Mouse (Mus musculus) midbrain, embryonic 11.5 days (tissue): ENCODE results near the gene Tnfrsf19. TPM values are rescaled to one million over a fixed set of nuclear protein-coding genes. Genes with fewer than 3 reads are reported as not detected.
A peak's percentile ranks its signal among the peaks of the same experiment; 100 is the strongest.

Experiments used
- ATAC-seq: fragments of 200-750 bp; cut with Nextera tagmentation; 2 replicates; pipeline ENCODE4 v1.8.0; 2017; ENCODE audit warnings: moderate TSS enrichment, moderate library complexity; ENCODE audit not compliant: low FRiP score
- DNase-seq: peaks from one replicate; pipeline ENCODE4 v3.0.0; 2015; ENCODE audit warnings: low spot score; ENCODE audit errors: missing footprints
- H3K27ac ChIP-seq: fragments of 300-500 bp; sonication (generic); 2 replicates; pipeline ENCODE4 v1.5.1; 2014; ENCODE audit warnings: low read depth, low read length
- H3K27me3 ChIP-seq: fragments of 300-500 bp; sonication (generic); 2 replicates; pipeline ENCODE4 v1.6.1; 2014; ENCODE audit warnings: mild to moderate bottlenecking, low read length, moderate library complexity, mixed read lengths; ENCODE audit not compliant: control insufficient read depth, insufficient read depth
- H3K36me3 ChIP-seq: fragments of 300-500 bp; sonication (generic); 2 replicates; pipeline ENCODE4 v1.6.1; 2014; ENCODE audit warnings: mild to moderate bottlenecking, low read length, moderate library complexity, mixed read lengths; ENCODE audit not compliant: control insufficient read depth, insufficient read depth
- H3K4me1 ChIP-seq: fragments of 300-500 bp; sonication (generic); 2 replicates; pipeline ENCODE4 v1.6.1; 2014; ENCODE audit warnings: low read length; ENCODE audit not compliant: control insufficient read depth, insufficient read depth
- H3K4me2 ChIP-seq: fragments of 300-500 bp; sonication (generic); 2 replicates; pipeline ENCODE4 v1.6.1; 2014; ENCODE audit warnings: mild to moderate bottlenecking, moderate library complexity
- H3K4me3 ChIP-seq: fragments of 300-500 bp; sonication (generic); 2 replicates; pipeline ENCODE4 v1.5.1; 2014; ENCODE audit warnings: low read depth, low read length
- H3K9ac ChIP-seq: fragments of 300-500 bp; sonication (generic); 2 replicates; pipeline ENCODE4 v1.6.1; 2014; ENCODE audit warnings: low read length
- H3K9me3 ChIP-seq: fragments of 300-500 bp; sonication (generic); 2 replicates; pipeline ENCODE4 v1.6.1; 2016; ENCODE audit warnings: low read length; ENCODE audit not compliant: control insufficient read depth
- WGBS: fragments of 180-500 bp; shearing (Covaris S2); extraction: QIAGEN DNeasy Blood & Tissue Kit; methylation state at CpG from one replicate; pipeline ENCODE4 v1.1.7; 2014; 5-methylcytosine and 5-hydroxymethylcytosine counted together
- polyA plus RNA-seq: library from polyadenylated mRNA; unstranded; fragments of >200 nt; fragmentation: Nextera tagmentation; extraction: Ambion mirVana; gene quantifications from 2 replicates; pipeline ENCODE4 v1.2.1, GENCODE M21; 2014

Gene Tnfrsf19
- polyA plus RNA-seq, 1 experiment from 2014 or later = 81.2 TPM

- H3K4me2 ChIP-seq = no peak overlapping the region
- H3K9ac ChIP-seq = peak overlapping the region; percentile 17; the same call in 1 of the 2 replicates
- ATAC-seq = peak; percentile 94
- DNase-seq = peak; percentile 93
- no peaks in the 10 kb centered on the region for H3K36me3 ChIP-seq
- peaks cover 21% of the 10 kb centered on the region for H3K4me1 ChIP-seq
- H3K4me3 ChIP-seq = no peak overlapping the region
- H3K27ac ChIP-seq = peak overlapping the region; percentile 58
- WGBS = 5% methylated on average over 17 of the region's 17 CpGs
- no peaks in the 10 kb centered on the region for H3K27me3 ChIP-seq
- no peaks in the 10 kb centered on the region for H3K9me3 ChIP-seq
These were observed 41.0 kb downstream of the Tnfrsf19 start for GRCm38 (mm10) chr14:61005127-61005837.

GRCm38 (mm10) chr14:61003676-61004075 is 42.6 kb downstream of the Tnfrsf19 start:
- no peaks in the 10 kb centered on the region for H3K9me3 ChIP-seq
- ATAC-seq (no peak), DNase-seq (peak; percentile 85)
- H3K4me1 ChIP-seq = peaks cover 24% of the 10 kb centered on the region
- H3K36me3 ChIP-seq = no peaks in the 10 kb centered on the region
- 85% methylated on average over 6 of the region's 6 CpGs for WGBS
- no peak overlapping the region for H3K27ac ChIP-seq
- H3K4me2 ChIP-seq = no peak overlapping the region
- no peak overlapping the region for H3K9ac ChIP-seq
- H3K4me3 ChIP-seq = no peak overlapping the region
- no peaks in the 10 kb centered on the region for H3K27me3 ChIP-seq

- Histone ChIP-seq H3K27me3 (no peaks in the 10 kb centered on the region), H3K4me3 (no peak overlapping the region), H3K4me1 (peaks cover 24% of the 10 kb centered on the region), H3K9me3 (no peaks in the 10 kb centered on the region), H3K4me2 (no peak overlapping the region), H3K9ac (no peak overlapping the region), H3K27ac (no peak overlapping the region), H3K36me3 (no peaks in the 10 kb centered on the region)
- no peak for DNase-seq
- WGBS = 79% methylated on average over 5 of the region's 5 CpGs
- no peak for ATAC-seq
These were observed 46.2 kb downstream of the Tnfrsf19 start for GRCm38 (mm10) chr14:61000072-61000471.

- ATAC-seq (no peak), DNase-seq (peak; percentile 80)
- H3K4me1 ChIP-seq = peaks cover 19% of the 10 kb centered on the region
- H3K9me3 ChIP-seq = no peaks in the 10 kb centered on the region
- no peak overlapping the region for H3K4me3 ChIP-seq
- no peak overlapping the region for H3K4me2 ChIP-seq
- no peaks in the 10 kb centered on the region for H3K27me3 ChIP-seq
- no peak overlapping the region for H3K9ac ChIP-seq
- H3K27ac ChIP-seq = no peak overlapping the region
- no peaks in the 10 kb centered on the region for H3K36me3 ChIP-seq
- WGBS = 68% methylated on average over 6 of the region's 6 CpGs
These were observed 49.7 kb downstream of the Tnfrsf19 start for GRCm38 (mm10) chr14:60996556-60996955.

GRCm38 (mm10) chr14:60993506-60993905 is 52.8 kb downstream of the Tnfrsf19 start:
- Histone ChIP-seq H3K4me3 (no peak overlapping the region), H3K9ac (no peak overlapping the region), H3K4me2 (no peak overlapping the region), H3K4me1 (peaks cover 21% of the 10 kb centered on the region), H3K36me3 (no peaks in the 10 kb centered on the region), H3K27me3 (no peaks in the 10 kb centered on the region), H3K27ac (no peak overlapping the region), H3K9me3 (no peaks in the 10 kb centered on the region)
- DNase-seq = no peak
- 85% methylated on average over 10 of the region's 10 CpGs for WGBS
- no peak for ATAC-seq

GRCm38 (mm10) chr14:60993092-60993491 is 53.2 kb downstream of the Tnfrsf19 start:
- 96% methylated on average over 3 of the region's 3 CpGs for WGBS
- H3K9ac ChIP-seq = no peak overlapping the region
- no peak for DNase-seq
- ATAC-seq = no peak
- no peaks in the 10 kb centered on the region for H3K9me3 ChIP-seq
- no peak overlapping the region for H3K4me3 ChIP-seq
- H3K36me3 ChIP-seq = no peaks in the 10 kb centered on the region
- peaks cover 25% of the 10 kb centered on the region for H3K4me1 ChIP-seq
- no peak overlapping the region for H3K4me2 ChIP-seq
- H3K27me3 ChIP-seq = no peaks in the 10 kb centered on the region
- no peak overlapping the region for H3K27ac ChIP-seq

GRCm38 (mm10) chr14:60992144-60992543 is 54.1 kb downstream of the Tnfrsf19 start:
- no peaks in the 10 kb centered on the region for H3K27me3 ChIP-seq
- no peaks in the 10 kb centered on the region for H3K36me3 ChIP-seq
- no peak overlapping the region for H3K27ac ChIP-seq
- 76% methylated on average over 4 of the region's 4 CpGs for WGBS
- H3K9ac ChIP-seq = no peak overlapping the region
- no peak overlapping the region for H3K4me2 ChIP-seq
- ATAC-seq (no peak), DNase-seq (no peak)
- no peak overlapping the region for H3K4me3 ChIP-seq
- H3K4me1 ChIP-seq = peaks cover 27% of the 10 kb centered on the region
- no peaks in the 10 kb centered on the region for H3K9me3 ChIP-seq

GRCm38 (mm10) chr14:60988228-60988627 is 58.1 kb downstream of the Tnfrsf19 start:
- no peaks in the 10 kb centered on the region for H3K9me3 ChIP-seq
- H3K27ac ChIP-seq = no peak overlapping the region
- WGBS = 47% methylated on average over 6 of the region's 6 CpGs
- DNase-seq (no peak), ATAC-seq (no peak)
- no peak overlapping the region for H3K4me3 ChIP-seq
- H3K27me3 ChIP-seq = no peaks in the 10 kb centered on the region
- H3K36me3 ChIP-seq = no peaks in the 10 kb centered on the region
- peaks cover 19% of the 10 kb centered on the region for H3K4me1 ChIP-seq
- H3K4me2 ChIP-seq = no peak overlapping the region
- no peak overlapping the region for H3K9ac ChIP-seq

GRCm38 (mm10) chr14:60986926-60987325 is 59.4 kb downstream of the Tnfrsf19 start:
- Histone ChIP-seq H3K4me1 (peaks cover 19% of the 10 kb centered on the region), H3K4me3 (no peak overlapping the region), H3K27me3 (no peaks in the 10 kb centered on the region), H3K9me3 (no peaks in the 10 kb centered on the region), H3K4me2 (no peak overlapping the region), H3K9ac (no peak overlapping the region), H3K27ac (no peak overlapping the region), H3K36me3 (0 out of 2 replicates have a peak, but pooled peaks cover 2% of the 10 kb centered on the region)
- no peak for DNase-seq
- 71% methylated on average over 5 of the region's 5 CpGs for WGBS
- no peak for ATAC-seq
